Mouse (Mus musculus): Measurements from ENCODE around the gene Rcbtb2.

DNA sequence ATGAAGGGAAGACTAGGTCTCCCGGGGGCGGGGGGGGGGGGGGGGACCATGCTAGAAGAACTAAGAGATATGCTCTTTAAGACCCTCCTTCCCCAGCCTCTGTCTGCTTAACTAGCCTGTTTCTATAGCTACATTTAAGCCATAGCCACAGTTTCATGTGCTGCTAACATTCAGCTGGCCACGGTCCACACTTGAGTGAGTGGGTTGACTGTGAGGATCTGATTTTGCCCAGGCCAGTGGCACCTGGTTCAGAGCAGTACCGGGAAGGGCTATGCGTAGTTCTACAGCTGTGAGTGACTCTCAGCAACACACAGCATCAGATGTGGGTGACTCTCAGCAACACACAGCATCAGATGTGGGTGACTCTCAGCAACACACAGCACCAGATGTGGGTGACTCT lies 38.5 kb downstream of the Rcbtb2 start:
- TF ChIP-seq POLR2A (IDR thresholded peaks at IDR 0.05; ENCODE audit: control insufficient read depth, low read depth, low read length) (no peak), CTCF (IDR thresholded peaks at IDR 0.05; ENCODE audit: control insufficient read depth, insufficient read depth, insufficient replicate concordance, low read depth, low read length) (no peak)

Measured in testis, adult 2 months (tissue).